Mouse (Mus musculus) limb, embryonic 14.5 days (tissue): ENCODE results near the gene Chst11. TPM values are rescaled to one million over a fixed set of nuclear protein-coding genes. Genes with fewer than 3 reads are reported as not detected.

Source experiments
- ATAC-seq: fragments of 200-750 bp; cut with Nextera tagmentation; 2 replicates; pipeline ENCODE4 v1.8.0; 2017; ENCODE audit warnings: low read depth, moderate number of reproducible peaks, moderate TSS enrichment; ENCODE audit not compliant: low FRiP score
- DNase-seq: peaks from one replicate; pipeline ENCODE4 v3.0.0-alpha.2; 2015; ENCODE audit warnings: low spot score
- H3K27ac ChIP-seq: fragments of 300-500 bp; sonication (generic); replicated peaks from 2 replicates; pipeline ENCODE4 v1.5.1; 2014; ENCODE audit warnings: low read depth, mild to moderate bottlenecking, low read length, moderate library complexity, mixed read lengths
- H3K27me3 ChIP-seq: fragments of 300-500 bp; sonication (generic); 2 replicates; pipeline ENCODE4 v1.6.1; 2014; ENCODE audit warnings: low read length, mixed read lengths; ENCODE audit not compliant: control insufficient read depth, insufficient read depth
- H3K36me3 ChIP-seq: fragments of 300-500 bp; sonication (generic); 2 replicates; pipeline ENCODE4 v1.6.1; 2014; ENCODE audit warnings: mild to moderate bottlenecking, low read length, moderate library complexity, mixed read lengths; ENCODE audit not compliant: control insufficient read depth, insufficient read depth
- H3K4me1 ChIP-seq: fragments of 300-500 bp; sonication (generic); 2 replicates; pipeline ENCODE4 v1.6.1; 2014; ENCODE audit warnings: antibody characterized with exemption, low read length, mixed read lengths; ENCODE audit not compliant: control insufficient read depth, insufficient read depth
- H3K4me2 ChIP-seq: fragments of 300-500 bp; sonication (generic); replicated peaks from 2 replicates; pipeline ENCODE4 v1.6.1; 2014; ENCODE audit warnings: low read depth, mild to moderate bottlenecking, low read length, moderate library complexity; ENCODE audit not compliant: severe bottlenecking
- H3K4me3 ChIP-seq: fragments of 300-500 bp; sonication (generic); replicated peaks from 2 replicates; pipeline ENCODE4 v1.5.1; 2014; ENCODE audit warnings: low read length
- H3K9ac ChIP-seq: fragments of 300-500 bp; sonication (generic); 2 replicates; pipeline ENCODE4 v1.6.1; 2014; ENCODE audit warnings: mild to moderate bottlenecking, low read depth, low read length, moderate library complexity; ENCODE audit not compliant: severe bottlenecking
- H3K9me3 ChIP-seq: fragments of 300-500 bp; sonication (generic); 2 replicates; pipeline ENCODE4 v1.6.1; 2016; ENCODE audit warnings: low read length; ENCODE audit not compliant: control insufficient read depth
- POLR2A ChIP-seq: fragments of 200-500 bp; IDR thresholded peaks from 2 replicates; pipeline ENCODE4 v1.8.0; 2012; ENCODE audit warnings: inconsistent platforms, mild to moderate bottlenecking, moderate library complexity, borderline replicate concordance; ENCODE audit not compliant: insufficient read depth, insufficient read length; ENCODE audit errors: extremely low read depth
- WGBS: fragments of 180-500 bp; shearing (Covaris S2); extraction: QIAGEN DNeasy Blood & Tissue Kit; methylation state at CpG from one replicate; pipeline ENCODE4 v1.1.7; 2014; 5-methylcytosine and 5-hydroxymethylcytosine counted together
- polyA plus RNA-seq, 2 experiments: library from polyadenylated mRNA; depleted of rRNA in 1 of 2; stranded (reverse) in 1 of 2; unstranded in 1 of 2; fragments of >200 nt; fragmentation: Nextera tagmentation in 1 of 2; extraction: Ambion mirVana in 1 of 2; gene quantifications; 2 replicates each; pipeline versions ENCODE4 v1.2.1 to v1.2.3; 2012 to 2014

Chst11 gene
- polyA plus RNA-seq, 2 experiments, result 5.2 to 27.6 TPM

DNA sequence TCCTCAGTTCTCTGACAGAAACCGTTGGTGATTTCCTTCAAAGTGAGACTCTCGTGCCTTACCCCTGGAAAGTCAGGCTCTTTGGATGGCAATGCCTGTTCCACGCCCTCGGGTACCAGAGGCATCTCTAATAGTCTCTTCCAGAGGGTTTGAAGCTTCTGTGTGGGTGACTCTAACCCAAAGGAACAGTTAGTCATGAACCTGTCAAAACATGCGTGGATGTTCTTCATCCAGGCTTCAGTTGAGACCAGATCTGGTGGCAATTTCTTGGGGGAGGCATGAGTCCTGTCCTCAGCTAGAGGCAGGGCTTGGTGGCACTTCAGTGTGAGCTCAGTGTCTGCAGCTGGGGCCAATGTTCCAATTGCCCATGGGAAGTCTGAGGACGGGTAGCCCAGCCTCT is 80.9 kb downstream of the Chst11 start:
- no peak for ATAC-seq
- WGBS, result 66% methylated on average over 6 of the region's 6 CpGs

GRCm38 (mm10) chr10:83067305-83067704 is 82.0 kb downstream of the Chst11 start:
- WGBS, result 74% methylated on average over 4 of the region's 4 CpGs
- Histone ChIP-seq H3K27me3 (no peaks in the 10 kb centered on the region), H3K4me1 (no peaks in the 10 kb centered on the region; the same call in 1 of the 2 replicates), H3K9me3 (no peaks in the 10 kb centered on the region), H3K9ac (no peak overlapping the region), H3K27ac (no peak overlapping the region), H3K4me2 (no peak overlapping the region), H3K36me3 (no peaks in the 10 kb centered on the region; the same call in 1 of the 2 replicates), H3K4me3 (no peak overlapping the region)
- DNase-seq, result no peak
- no peak for TF ChIP-seq POLR2A
- ATAC-seq, result no peak

More for the DNA sequence above, 80.9 kb downstream of the Chst11 start:
- Histone ChIP-seq H3K4me2 (no peak overlapping the region), H3K4me3 (no peak overlapping the region), H3K4me1 (no peaks in the 10 kb centered on the region; the same call in 1 of the 2 replicates), H3K27me3 (no peaks in the 10 kb centered on the region), H3K27ac (no peak overlapping the region), H3K9ac (no peak overlapping the region), H3K36me3 (no peaks in the 10 kb centered on the region), H3K9me3 (no peaks in the 10 kb centered on the region)
- no peak for TF ChIP-seq POLR2A
- no peak for DNase-seq

- 88% methylated on average over 8 of the region's 8 CpGs for WGBS
- TF ChIP-seq POLR2A, result no peak
- ATAC-seq, result no peak
Observed at GRCm38 (mm10) chr10:83068466-83068865, 83.2 kb downstream of the Chst11 start.

GRCm38 (mm10) chr10:83069791-83070190 is 84.5 kb downstream of the Chst11 start:
- no peaks in the 10 kb centered on the region; the same call in 1 of the 2 replicates for H3K36me3 ChIP-seq
- WGBS, result 12% methylated on average over 5 of the region's 5 CpGs

More at GRCm38 (mm10) chr10:83068466-83068865, 83.2 kb downstream of the Chst11 start:
- H3K27ac ChIP-seq, result no peak overlapping the region
- no peaks in the 10 kb centered on the region for H3K9me3 ChIP-seq
- no peaks in the 10 kb centered on the region; the same call in 1 of the 2 replicates for H3K36me3 ChIP-seq
- H3K9ac ChIP-seq, result no peak overlapping the region
- no peak for DNase-seq
- H3K4me2 ChIP-seq, result no peak overlapping the region
- H3K4me3 ChIP-seq, result no peak overlapping the region
- no peaks in the 10 kb centered on the region for H3K27me3 ChIP-seq
- no peaks in the 10 kb centered on the region; the same call in 1 of the 2 replicates for H3K4me1 ChIP-seq

GRCm38 (mm10) chr10:83071785-83072580 is 86.7 kb downstream of the Chst11 start:
- no peak overlapping the region for H3K4me2 ChIP-seq
- no peak overlapping the region for H3K4me3 ChIP-seq
- no peak for TF ChIP-seq POLR2A
- no peaks in the 10 kb centered on the region for H3K27me3 ChIP-seq
- whole genome bisulfite sequencing, result 67% methylated on average over 19 of the region's 19 CpGs
- H3K36me3 ChIP-seq, result no peaks in the 10 kb centered on the region; the same call in 1 of the 2 replicates
- H3K9me3 ChIP-seq, result no peaks in the 10 kb centered on the region
- no peak overlapping the region for H3K9ac ChIP-seq
- DNase-seq (no peak), ATAC-seq (no peak)
- no peaks in the 10 kb centered on the region; the same call in 1 of the 2 replicates for H3K4me1 ChIP-seq
- no peak overlapping the region for H3K27ac ChIP-seq

More at GRCm38 (mm10) chr10:83069791-83070190, 84.5 kb downstream of the Chst11 start:
- Histone ChIP-seq H3K4me1 (no peaks in the 10 kb centered on the region; the same call in 1 of the 2 replicates), H3K9me3 (no peaks in the 10 kb centered on the region), H3K9ac (no peak overlapping the region), H3K27me3 (no peaks in the 10 kb centered on the region), H3K4me2 (no peak overlapping the region), H3K4me3 (no peak overlapping the region), H3K27ac (no peak overlapping the region)
- DNase-seq (no peak), ATAC-seq (no peak)
- no peak for TF ChIP-seq POLR2A
